Mouse (Mus musculus) neural tube, embryonic 14.5 days (tissue): ENCODE measurements around the gene Fgfr2. TPM values are rescaled to one million over a fixed set of nuclear protein-coding genes. Genes with fewer than 3 reads are reported as not detected.

Experiments
- ATAC-seq: fragments of 200-750 bp; cut with Nextera tagmentation; 2 replicates; pipeline ENCODE4 v1.8.0; 2017; ENCODE audit warnings: low read depth, mild to moderate bottlenecking, moderate TSS enrichment, moderate library complexity
- H3K27ac ChIP-seq: fragments of 300-500 bp; sonication (generic); 2 replicates; pipeline ENCODE4 v1.5.1; 2014; ENCODE audit warnings: low read depth, mild to moderate bottlenecking, control low read depth, low read length, moderate library complexity, mixed read lengths
- H3K27me3 ChIP-seq: fragments of 300-500 bp; sonication (generic); 2 replicates; pipeline ENCODE4 v1.6.1; 2014; ENCODE audit warnings: low read length; ENCODE audit not compliant: control insufficient read depth, insufficient read depth
- H3K36me3 ChIP-seq: fragments of 300-500 bp; sonication (generic); 2 replicates; pipeline ENCODE4 v1.6.1; 2014; ENCODE audit warnings: low read length, mixed read lengths; ENCODE audit not compliant: control insufficient read depth, insufficient read depth
- H3K4me1 ChIP-seq: fragments of 300-500 bp; sonication (generic); 2 replicates; pipeline ENCODE4 v1.6.1; 2014; ENCODE audit warnings: low read length; ENCODE audit not compliant: control insufficient read depth, insufficient read depth
- H3K4me2 ChIP-seq: fragments of 300-500 bp; sonication (generic); 2 replicates; pipeline ENCODE4 v1.6.1; 2014; ENCODE audit warnings: mild to moderate bottlenecking, low read depth, low read length, control low read depth
- H3K4me3 ChIP-seq: fragments of 300-500 bp; sonication (generic); 2 replicates; pipeline ENCODE4 v1.5.1; 2014; ENCODE audit warnings: low read depth, low read length, control low read depth, mixed read lengths
- H3K9ac ChIP-seq: fragments of 300-500 bp; sonication (generic); replicated peaks from 2 replicates; pipeline ENCODE4 v1.6.1; 2014; ENCODE audit warnings: low read depth, mild to moderate bottlenecking, control low read depth, low read length, mixed read lengths
- H3K9me3 ChIP-seq: fragments of 300-500 bp; sonication (generic); 2 replicates; pipeline ENCODE4 v1.6.1; 2016; ENCODE audit warnings: low read length; ENCODE audit not compliant: control insufficient read depth
- WGBS: fragments of 180-500 bp; shearing (Covaris S2); extraction: QIAGEN DNeasy Blood & Tissue Kit; methylation state at CpG from one replicate; pipeline ENCODE4 v1.1.7; 2014; 5-methylcytosine and 5-hydroxymethylcytosine counted together
- polyA plus RNA-seq: library from polyadenylated mRNA; unstranded; fragments of >200 nt; fragmentation: Nextera tagmentation; extraction: Ambion mirVana; gene quantifications from 2 replicates; pipeline ENCODE4 v1.2.1, GENCODE M21; 2014

Gene Fgfr2
- polyA plus RNA-seq, 1 experiment from 2014 or later = 28.1 TPM

DNA sequence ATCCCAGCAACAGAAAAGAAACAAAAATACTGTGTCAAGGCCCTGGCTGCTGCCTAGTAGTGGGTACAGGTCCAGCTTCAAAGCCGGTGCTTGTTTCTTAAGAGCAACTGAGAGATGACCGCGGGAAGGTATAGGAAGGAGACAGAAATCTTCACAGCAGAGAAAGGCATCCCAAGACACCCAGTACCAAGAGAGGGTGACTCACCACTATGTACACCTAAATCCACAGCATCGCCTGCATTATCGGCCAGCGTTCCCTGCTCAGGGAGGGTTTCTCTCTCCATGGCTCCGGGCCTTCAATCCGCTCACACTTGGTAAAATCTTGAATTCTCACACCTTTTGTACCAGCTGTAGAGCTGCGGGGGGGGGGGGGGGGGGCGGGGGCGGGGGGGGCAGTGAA lies 2550.3 kb downstream of the Fgfr2 start, which contains the start of gene Nsmce4a:
Gene Nsmce4a (minus strand): TSS at position 298 of the 400 bp plus-strand sequence.
- Histone ChIP-seq H3K4me2 (no peak within 1 kb of the TSS), H3K9ac (no peak within 1 kb of the TSS), H3K4me3 (no peak within 1 kb of the TSS), H3K9me3 (no peaks in the 10 kb centered on the region), H3K4me1 (no peaks in the 10 kb centered on the region), H3K27ac (no peak within 1 kb of the TSS), H3K36me3 (no peaks in the 10 kb centered on the region), H3K27me3 (no peaks in the 10 kb centered on the region)
- ATAC-seq = no peak
- 92% methylated on average over 6 of the region's 11 CpGs for WGBS

- ATAC-seq = no peak
- Histone ChIP-seq H3K27me3 (no peaks in the 10 kb centered on the region), H3K9me3 (no peaks in the 10 kb centered on the region), H3K4me2 (no peak overlapping the region), H3K4me3 (no peak overlapping the region), H3K36me3 (no peaks in the 10 kb centered on the region), H3K9ac (no peak overlapping the region), H3K4me1 (no peaks in the 10 kb centered on the region), H3K27ac (no peak overlapping the region)
- 30% methylated on average over 7 of the region's 7 CpGs for WGBS
Measured at GRCm38 (mm10) chr7:130570472-130570871, 2552.7 kb downstream of the Fgfr2 start.

DNA sequence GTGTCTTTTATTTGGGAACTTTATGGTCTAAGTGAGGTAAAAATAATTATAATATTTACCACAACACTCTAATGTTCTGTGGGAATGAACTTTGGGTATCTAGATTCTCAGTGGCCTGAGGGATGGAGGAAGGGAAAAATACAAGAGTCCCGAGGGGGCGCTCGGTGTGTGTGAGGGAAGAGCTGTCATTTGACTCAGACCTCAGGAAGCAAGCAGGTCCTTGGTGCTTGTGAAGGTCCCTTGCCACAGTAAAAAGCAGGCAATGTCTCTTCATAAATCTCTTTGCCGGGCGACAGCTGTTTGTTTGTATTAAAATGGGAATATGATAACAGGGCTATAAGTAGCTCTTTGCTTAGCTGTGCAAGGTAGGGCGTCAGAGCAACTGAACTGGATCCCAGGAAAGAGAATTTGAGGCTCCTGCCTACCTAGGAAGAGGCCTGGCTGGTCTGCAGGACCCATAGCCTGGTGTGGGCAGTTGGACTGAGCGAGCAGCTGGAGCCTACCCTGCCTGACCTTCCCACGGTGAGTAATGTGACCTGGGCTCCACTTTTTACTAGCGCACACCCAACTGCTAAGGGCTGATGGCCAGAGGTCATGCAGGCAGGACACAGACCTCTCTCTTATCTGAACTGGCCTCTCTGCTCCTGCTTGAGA lies 2554.2 kb downstream of the Fgfr2 start:
- H3K27me3 ChIP-seq = no peaks in the 10 kb centered on the region
- H3K4me2 ChIP-seq = no peak overlapping the region
- H3K36me3 ChIP-seq = no peaks in the 10 kb centered on the region
- no peak for ATAC-seq
- H3K4me1 ChIP-seq = no peaks in the 10 kb centered on the region
- WGBS = 76% methylated on average over 9 of the region's 9 CpGs
- no peak overlapping the region for H3K4me3 ChIP-seq
- H3K9ac ChIP-seq = no peak overlapping the region
- H3K9me3 ChIP-seq = no peaks in the 10 kb centered on the region
- no peak overlapping the region for H3K27ac ChIP-seq

GRCm38 (mm10) chr7:130564596-130564995 lies 2558.6 kb downstream of the Fgfr2 start:
- Histone ChIP-seq H3K27ac (no peak overlapping the region), H3K4me3 (no peak overlapping the region), H3K27me3 (no peaks in the 10 kb centered on the region), H3K4me2 (no peak overlapping the region), H3K4me1 (no peaks in the 10 kb centered on the region), H3K9me3 (no peaks in the 10 kb centered on the region), H3K9ac (no peak overlapping the region), H3K36me3 (no peaks in the 10 kb centered on the region)
- 78% methylated on average over 3 of the region's 3 CpGs for WGBS
- ATAC-seq = no peak

DNA sequence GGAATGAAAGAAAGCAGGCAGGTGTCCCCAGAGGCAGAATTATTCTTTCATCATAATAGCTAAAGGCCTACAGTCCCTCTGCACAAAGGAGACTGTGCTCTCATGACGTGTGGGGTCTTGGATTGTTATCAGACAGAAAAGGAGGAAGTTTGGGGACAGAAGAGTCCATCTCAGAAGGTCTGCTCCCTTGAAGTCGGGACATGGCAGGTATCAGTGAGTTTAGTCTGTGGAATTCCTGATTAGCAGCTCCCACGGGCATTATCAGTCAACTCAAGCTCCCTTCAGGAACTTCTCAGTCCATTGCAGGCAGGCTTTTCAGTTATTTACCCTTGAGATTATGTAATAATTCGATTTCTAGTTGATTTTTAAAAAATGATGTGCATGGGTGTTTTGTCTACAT lies 2559.3 kb downstream of the Fgfr2 start:
- H3K4me1 ChIP-seq = no peaks in the 10 kb centered on the region
- no peak for ATAC-seq
- no peak overlapping the region for H3K4me2 ChIP-seq
- 71% methylated on average over 4 of the region's 4 CpGs for WGBS
- no peaks in the 10 kb centered on the region for H3K9me3 ChIP-seq
- H3K27me3 ChIP-seq = no peaks in the 10 kb centered on the region
- no peak overlapping the region for H3K27ac ChIP-seq
- H3K9ac ChIP-seq = no peak overlapping the region
- no peaks in the 10 kb centered on the region for H3K36me3 ChIP-seq
- H3K4me3 ChIP-seq = no peak overlapping the region

DNA sequence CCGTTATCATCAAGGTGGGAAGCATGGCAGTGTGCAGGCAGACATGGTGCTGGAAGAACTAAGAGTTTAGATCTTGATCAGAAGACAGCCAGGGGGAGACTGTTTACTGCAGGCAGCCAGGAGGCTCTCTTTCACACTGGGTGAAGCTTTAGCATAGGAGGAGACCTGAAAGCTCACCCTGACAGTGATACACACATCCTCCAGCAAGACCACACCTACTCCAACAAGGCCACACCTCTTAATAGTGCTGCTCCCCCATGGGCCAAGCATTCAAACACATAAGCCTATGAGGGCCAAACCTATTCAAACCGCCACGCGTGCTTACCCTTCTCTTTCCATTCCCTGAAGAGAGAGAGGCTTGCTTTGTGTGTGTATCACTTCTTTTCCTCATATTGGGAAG lies 2559.9 kb downstream of the Fgfr2 start:
- Histone ChIP-seq H3K27ac (no peak overlapping the region), H3K27me3 (no peaks in the 10 kb centered on the region), H3K4me2 (no peak overlapping the region), H3K36me3 (no peaks in the 10 kb centered on the region), H3K9ac (no peak overlapping the region), H3K4me3 (no peak overlapping the region), H3K4me1 (no peaks in the 10 kb centered on the region), H3K9me3 (no peaks in the 10 kb centered on the region)
- 96% methylated on average over 4 of the region's 4 CpGs for WGBS
- ATAC-seq = no peak

GRCm38 (mm10) chr7:130560933-130561332 lies 2562.2 kb downstream of the Fgfr2 start:
- Histone ChIP-seq H3K27ac (no peak overlapping the region), H3K9ac (no peak overlapping the region), H3K4me3 (no peak overlapping the region), H3K4me2 (no peak overlapping the region), H3K36me3 (no peaks in the 10 kb centered on the region), H3K27me3 (no peaks in the 10 kb centered on the region), H3K4me1 (no peaks in the 10 kb centered on the region), H3K9me3 (no peaks in the 10 kb centered on the region)
- no peak for ATAC-seq
- WGBS = 94% methylated on average over 1 of the region's 1 CpGs

DNA sequence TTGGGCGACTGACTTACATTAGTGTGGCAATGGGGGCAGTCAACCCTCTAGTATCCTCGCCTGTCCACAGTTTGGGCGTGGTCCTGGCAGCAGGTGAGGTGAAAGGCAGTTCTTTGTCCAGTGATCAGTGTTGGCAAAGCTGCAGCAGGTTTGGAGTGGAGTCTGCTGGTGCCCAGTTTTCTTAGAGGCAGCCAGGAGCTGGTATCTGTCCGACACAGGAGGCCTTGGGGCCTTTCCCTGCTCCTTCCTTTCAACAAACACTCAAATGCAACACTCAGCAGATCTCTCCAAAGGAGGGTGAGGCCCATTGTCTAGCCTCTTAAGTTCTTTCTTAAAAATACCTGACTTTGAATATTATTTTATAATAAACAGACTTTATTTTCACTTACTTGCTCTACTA lies 2564.6 kb downstream of the Fgfr2 start:
- WGBS = 81% methylated on average over 4 of the region's 4 CpGs
- Histone ChIP-seq H3K36me3 (no peaks in the 10 kb centered on the region), H3K27ac (no peak overlapping the region), H3K4me3 (no peak overlapping the region), H3K9ac (no peak overlapping the region), H3K27me3 (no peaks in the 10 kb centered on the region), H3K4me1 (no peaks in the 10 kb centered on the region), H3K4me2 (no peak overlapping the region), H3K9me3 (no peaks in the 10 kb centered on the region)
- no peak for ATAC-seq

GRCm38 (mm10) chr7:130555597-130555996 lies 2567.6 kb downstream of the Fgfr2 start:
- 61% methylated on average over 5 of the region's 5 CpGs for WGBS
- no peaks in the 10 kb centered on the region for H3K36me3 ChIP-seq
- no peak overlapping the region for H3K9ac ChIP-seq
- ATAC-seq = no peak
- H3K27me3 ChIP-seq = no peaks in the 10 kb centered on the region
- H3K9me3 ChIP-seq = no peaks in the 10 kb centered on the region
- H3K4me1 ChIP-seq = no peaks in the 10 kb centered on the region
- no peak overlapping the region for H3K4me2 ChIP-seq
- H3K27ac ChIP-seq = no peak overlapping the region
- no peak overlapping the region for H3K4me3 ChIP-seq
